Comparison of ENCODE assay signal across 8 mouse cellular contexts in the genomic region with DNA sequence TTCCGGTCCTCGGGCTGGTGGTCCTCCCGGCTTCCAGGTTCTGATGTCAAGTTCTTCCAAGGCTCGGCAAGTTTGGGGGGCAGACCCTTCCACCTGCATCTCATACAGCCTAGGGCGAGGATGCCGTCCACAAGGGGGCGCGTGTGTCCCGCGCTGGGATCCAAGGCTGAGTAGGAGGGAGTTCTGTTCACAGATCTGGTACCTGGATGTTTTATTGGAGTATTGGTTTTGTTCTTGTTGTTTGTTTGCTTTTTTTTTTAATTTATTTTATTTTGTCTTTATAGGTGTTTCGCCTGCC. TPM values are rescaled to one million over a fixed set of nuclear protein-coding genes. Genes with fewer than 3 reads are reported as not detected.
DNase-seq lines count a peak whose midpoint lies in the region; ATAC-seq and TF ChIP-seq lines count a peak whose summit lies in the region.

No protein-coding gene starts in this region.

- no peak for TF ChIP-seq EP300 in heart, postnatal 0 days (IDR thresholded peaks at IDR 0.05; ENCODE audit: low read depth)

- peak; percentile 83 to 88 for DNase-seq in CD8-positive naive resting alpha-beta T cell, adult 2 months (ENCODE audit: low read depth in 2 of 2, low spot score in 2 of 2)
- peak; percentile 73 for DNase-seq in c-Kit-positive CD71-negative TER-119-negative erythroid progenitor cells, embryonic 14.5 days (ENCODE audit: low read depth)
- DNase-seq in heart, postnatal 0 days (ENCODE audit: low spot score): no peak
- peak; percentile 92 to 93 for DNase-seq in kidney, postnatal 4 days

- 0 out of 2 replicates have a peak, but pooled peaks cover 3% of the 10 kb centered on the region for H3K27me3 ChIP-seq in forebrain, embryonic 12.5 days
- H3K27me3 ChIP-seq in heart, postnatal 0 days (ENCODE audit: control insufficient read depth, insufficient read depth, low read length): 0 out of 2 replicates have a peak, but pooled peaks cover 7% of the 10 kb centered on the region
- H3K27me3 ChIP-seq in liver, embryonic 16.5 days (ENCODE audit: control insufficient read depth, insufficient read depth, low read depth, low read length): peaks cover 3% of the 10 kb centered on the region; the same call in 1 of the 2 replicates
- H3K27me3 ChIP-seq in neural tube, embryonic 13.5 days: peaks cover 10% of the 10 kb centered on the region
- no peaks in the 10 kb centered on the region for H3K27me3 ChIP-seq in testis, adult 2 months (ENCODE audit: control insufficient read depth, insufficient read depth, low read length)

- peaks cover 16% of the 10 kb centered on the region for H3K4me1 ChIP-seq in forebrain, embryonic 12.5 days
- H3K4me1 ChIP-seq in heart, postnatal 0 days (ENCODE audit: control insufficient read depth, insufficient read depth): no peaks in the 10 kb centered on the region
- H3K4me1 ChIP-seq in liver, embryonic 16.5 days (ENCODE audit: control insufficient read depth, low read depth, low read length): no peaks in the 10 kb centered on the region; the same call in none of the 2 replicates
- H3K4me1 ChIP-seq in neural tube, embryonic 13.5 days (replicated peaks): peaks cover 12% of the 10 kb centered on the region
- H3K4me1 ChIP-seq in testis, adult 2 months (ENCODE audit: control insufficient read depth, insufficient read depth, low read length): peaks cover 7% of the 10 kb centered on the region

- no peaks in the 10 kb centered on the region for H3K36me3 ChIP-seq in forebrain, embryonic 12.5 days (replicated peaks)
- no peaks in the 10 kb centered on the region for H3K36me3 ChIP-seq in heart, postnatal 0 days (replicated peaks; ENCODE audit: control insufficient read depth, insufficient read depth, low read length)
- H3K36me3 ChIP-seq in liver, embryonic 16.5 days (ENCODE audit: control insufficient read depth, insufficient read depth): no peaks in the 10 kb centered on the region
- no peaks in the 10 kb centered on the region for H3K36me3 ChIP-seq in neural tube, embryonic 13.5 days
- no peaks in the 10 kb centered on the region for H3K36me3 ChIP-seq in testis, adult 2 months (ENCODE audit: control insufficient read depth, insufficient read depth, low read length)

- no peak overlapping the region for H3K27ac ChIP-seq in forebrain, embryonic 12.5 days
- no peak overlapping the region for H3K27ac ChIP-seq in heart, postnatal 0 days (ENCODE audit: low read depth)
- H3K27ac ChIP-seq in liver, embryonic 16.5 days (ENCODE audit: low read length): no peak overlapping the region
- H3K27ac ChIP-seq in neural tube, embryonic 13.5 days (replicated peaks): no peak overlapping the region
- no peak overlapping the region for H3K27ac ChIP-seq in testis, adult 2 months (ENCODE audit: control insufficient read depth, insufficient read depth, low read depth, low read length)

- H3K4me2 ChIP-seq in forebrain, embryonic 12.5 days: peak overlapping the region; percentile 53
- peak overlapping the region; percentile 48; the same call in 1 of the 2 replicates for H3K4me2 ChIP-seq in heart, postnatal 0 days (ENCODE audit: low read depth, low read length)
- peak overlapping the region; percentile 35 for H3K4me2 ChIP-seq in liver, embryonic 16.5 days (ENCODE audit: low read depth, low read length)
- peak overlapping the region; percentile 45 for H3K4me2 ChIP-seq in neural tube, embryonic 13.5 days

- H3K9me3 ChIP-seq in forebrain, embryonic 12.5 days: no peaks in the 10 kb centered on the region
- H3K9me3 ChIP-seq in heart, postnatal 0 days (replicated peaks; ENCODE audit: control insufficient read depth, low read length): no peaks in the 10 kb centered on the region
- H3K9me3 ChIP-seq in liver, embryonic 16.5 days (replicated peaks; ENCODE audit: control insufficient read depth, low read length): no peaks in the 10 kb centered on the region
- H3K9me3 ChIP-seq in neural tube, embryonic 13.5 days: no peaks in the 10 kb centered on the region

- H3K9ac ChIP-seq in forebrain, embryonic 12.5 days: no peak overlapping the region
- H3K9ac ChIP-seq in heart, postnatal 0 days (replicated peaks; ENCODE audit: low read depth, low read length): no peak overlapping the region
- no peak overlapping the region for H3K9ac ChIP-seq in liver, embryonic 16.5 days (ENCODE audit: low read depth, low read length)
- no peak overlapping the region for H3K9ac ChIP-seq in neural tube, embryonic 13.5 days

- WGBS in forebrain, embryonic 12.5 days: 2% methylated on average over 11 of the region's 11 CpGs
- 0% methylated on average over 11 of the region's 11 CpGs for WGBS in heart, postnatal 0 days
- WGBS in liver, embryonic 16.5 days (ENCODE audit: insufficient replicate concordance): under 1% methylated on average over 11 of the region's 11 CpGs
- 1% methylated on average over 11 of the region's 11 CpGs for WGBS in neural tube, embryonic 13.5 days

- peak; percentile 84 for ATAC-seq in forebrain, embryonic 12.5 days (ENCODE audit: low FRiP score)
- ATAC-seq in heart, postnatal 0 days (ENCODE audit: insufficient read depth, low read depth): peak; percentile 78
- peak; percentile 63 for ATAC-seq in liver, embryonic 16.5 days (ENCODE audit: low read depth)
- peak; percentile 85 for ATAC-seq in neural tube, embryonic 13.5 days (ENCODE audit: low read depth)

- peak; percentile 88 for TF ChIP-seq CTCF in heart, postnatal 0 days (IDR thresholded peaks at IDR 0.05; ENCODE audit: low read depth)
- peak; percentile 76 for TF ChIP-seq CTCF in testis, adult 2 months (IDR thresholded peaks at IDR 0.05; ENCODE audit: control insufficient read depth, insufficient read depth, insufficient replicate concordance, low read depth, low read length)

- TF ChIP-seq POLR2A in testis, adult 2 months (IDR thresholded peaks at IDR 0.05; ENCODE audit: control insufficient read depth, low read depth, low read length): no peak

- peak overlapping the region; percentile 12 for H3K4me3 ChIP-seq in forebrain, embryonic 12.5 days (replicated peaks)
- H3K4me3 ChIP-seq in heart, postnatal 0 days (ENCODE audit: low read depth, low read length): peak overlapping the region; percentile 20
- peak overlapping the region; percentile 16 for H3K4me3 ChIP-seq in liver, embryonic 16.5 days (ENCODE audit: low read depth, low read length)
- H3K4me3 ChIP-seq in neural tube, embryonic 13.5 days: 0 out of 2 replicates have a peak overlapping the region, but pooled peaks have one; percentile 5
- H3K4me3 ChIP-seq in testis, adult 2 months (ENCODE audit: control insufficient read depth, low read depth, low read length): peak overlapping the region; percentile 6; the same call in 1 of the 2 replicates

RNA-seq across cellular contexts. Expression of gene Tnfsf9, which starts 8.6 kb away (rescaled TPM):
- 8.7 and 9.2 TPM in 2 replicates for polyA plus RNA-seq in forebrain, embryonic 12.5 days (2016; fragmentation: Nextera tagmentation; extraction: Ambion mirVana)
- 0.27 and 0.84 TPM in 2 replicates for total RNA-seq in heart, postnatal 0 days (2014; rRNA removed; ENCODE audit: low replicate concordance)
- polyA plus RNA-seq in heart, postnatal 0 days (2015; fragmentation: Nextera tagmentation; extraction: Ambion mirVana): 0.93 and 1.1 TPM in 2 replicates
- polyA plus RNA-seq in liver, embryonic 16.5 days (2015; fragmentation: Nextera tagmentation; extraction: Ambion mirVana): 0.48 and 0.67 TPM in 2 replicates
- polyA plus RNA-seq in neural tube, embryonic 13.5 days (2015; fragmentation: Nextera tagmentation; extraction: Ambion mirVana): 4.2 and 6.2 TPM in 2 replicates
- polyA plus RNA-seq in testis, adult 2 months (2012; rRNA removed): 0.10 TPM in 1 of 2 replicates, not detected in the other

RNA-seq across cellular contexts. Expression of gene Tubb4a, which starts 9.0 kb away (rescaled TPM):
- polyA plus RNA-seq in forebrain, embryonic 12.5 days (2016; fragmentation: Nextera tagmentation; extraction: Ambion mirVana): 121 and 145 TPM in 2 replicates
- total RNA-seq in heart, postnatal 0 days (2014; rRNA removed; ENCODE audit: low replicate concordance): 1.3 TPM in 1 of 2 replicates, not detected in the other
- 2.8 and 3.3 TPM in 2 replicates for polyA plus RNA-seq in heart, postnatal 0 days (2015; fragmentation: Nextera tagmentation; extraction: Ambion mirVana)
- polyA plus RNA-seq in liver, embryonic 16.5 days (2015; fragmentation: Nextera tagmentation; extraction: Ambion mirVana): 0.36 and 0.60 TPM in 2 replicates
- polyA plus RNA-seq in neural tube, embryonic 13.5 days (2015; fragmentation: Nextera tagmentation; extraction: Ambion mirVana): 381 and 413 TPM in 2 replicates
- 0.06 and 0.08 TPM in 2 replicates for polyA plus RNA-seq in testis, adult 2 months (2012; rRNA removed)

RNA-seq across cellular contexts. Expression of gene Dennd1c, which starts 18.3 kb away (rescaled TPM):
- polyA plus RNA-seq in forebrain, embryonic 12.5 days (2016; fragmentation: Nextera tagmentation; extraction: Ambion mirVana): 5.2 and 5.9 TPM in 2 replicates
- 0.43 and 2.1 TPM in 2 replicates for total RNA-seq in heart, postnatal 0 days (2014; rRNA removed; ENCODE audit: low replicate concordance)
- 0.70 and 0.96 TPM in 2 replicates for polyA plus RNA-seq in heart, postnatal 0 days (2015; fragmentation: Nextera tagmentation; extraction: Ambion mirVana)
- polyA plus RNA-seq in liver, embryonic 16.5 days (2015; fragmentation: Nextera tagmentation; extraction: Ambion mirVana): 4.0 and 4.3 TPM in 2 replicates
- polyA plus RNA-seq in neural tube, embryonic 13.5 days (2015; fragmentation: Nextera tagmentation; extraction: Ambion mirVana): 3.7 and 5.9 TPM in 2 replicates
- polyA plus RNA-seq in testis, adult 2 months (2012; rRNA removed): 0.35 and 0.41 TPM in 2 replicates

RNA-seq across cellular contexts. Expression of gene Slc25a23, which starts 36.9 kb away (rescaled TPM):
- 20.3 and 21.3 TPM in 2 replicates for polyA plus RNA-seq in forebrain, embryonic 12.5 days (2016; fragmentation: Nextera tagmentation; extraction: Ambion mirVana)
- 43.9 and 47.5 TPM in 2 replicates for total RNA-seq in heart, postnatal 0 days (2014; rRNA removed; ENCODE audit: low replicate concordance)
- polyA plus RNA-seq in heart, postnatal 0 days (2015; fragmentation: Nextera tagmentation; extraction: Ambion mirVana): 12.3 and 13.3 TPM in 2 replicates
- polyA plus RNA-seq in liver, embryonic 16.5 days (2015; fragmentation: Nextera tagmentation; extraction: Ambion mirVana): 4.4 and 7.0 TPM in 2 replicates
- polyA plus RNA-seq in neural tube, embryonic 13.5 days (2015; fragmentation: Nextera tagmentation; extraction: Ambion mirVana): 29.5 and 33.3 TPM in 2 replicates
- polyA plus RNA-seq in testis, adult 2 months (2012; rRNA removed): 8.8 and 8.9 TPM in 2 replicates

RNA-seq across cellular contexts. Expression of gene Crb3, which starts 37.7 kb away (rescaled TPM):
- 1.3 and 2.5 TPM in 2 replicates for polyA plus RNA-seq in forebrain, embryonic 12.5 days (2016; fragmentation: Nextera tagmentation; extraction: Ambion mirVana)
- total RNA-seq in heart, postnatal 0 days (2014; rRNA removed; ENCODE audit: low replicate concordance): 1.7 TPM in 1 of 2 replicates, not detected in the other
- polyA plus RNA-seq in heart, postnatal 0 days (2015; fragmentation: Nextera tagmentation; extraction: Ambion mirVana): 0.66 and 0.77 TPM in 2 replicates
- 12.1 and 13.1 TPM in 2 replicates for polyA plus RNA-seq in liver, embryonic 16.5 days (2015; fragmentation: Nextera tagmentation; extraction: Ambion mirVana)
- polyA plus RNA-seq in neural tube, embryonic 13.5 days (2015; fragmentation: Nextera tagmentation; extraction: Ambion mirVana): 0.92 and 1.1 TPM in 2 replicates
- 2.4 and 4.3 TPM in 2 replicates for polyA plus RNA-seq in testis, adult 2 months (2012; rRNA removed)

Comparison
In these comparisons a context has a peak if more than half of its experiments do, and no peak if none do; other contexts are left out.
1. RNA of gene Tubb4a, which starts 9.0 kb away (polyA plus RNA-seq): 381 to 413 TPM in neural tube, embryonic 13.5 days and 121 to 145 TPM in forebrain, embryonic 12.5 days; 2.8 to 3.3 TPM in heart, postnatal 0 days, 0.36 to 0.60 TPM in liver, embryonic 16.5 days and 0.06 to 0.08 TPM in testis, adult 2 months; every median in the first group is over 10 times any median in the second.
2. Peak in every context shown above with its lines, with median percentiles within 50 percentile points of each other: ATAC-seq, H3K4me2 ChIP-seq and H3K4me3 ChIP-seq.